ENCODE assay signal across 8 mouse cellular contexts in the genomic region with DNA sequence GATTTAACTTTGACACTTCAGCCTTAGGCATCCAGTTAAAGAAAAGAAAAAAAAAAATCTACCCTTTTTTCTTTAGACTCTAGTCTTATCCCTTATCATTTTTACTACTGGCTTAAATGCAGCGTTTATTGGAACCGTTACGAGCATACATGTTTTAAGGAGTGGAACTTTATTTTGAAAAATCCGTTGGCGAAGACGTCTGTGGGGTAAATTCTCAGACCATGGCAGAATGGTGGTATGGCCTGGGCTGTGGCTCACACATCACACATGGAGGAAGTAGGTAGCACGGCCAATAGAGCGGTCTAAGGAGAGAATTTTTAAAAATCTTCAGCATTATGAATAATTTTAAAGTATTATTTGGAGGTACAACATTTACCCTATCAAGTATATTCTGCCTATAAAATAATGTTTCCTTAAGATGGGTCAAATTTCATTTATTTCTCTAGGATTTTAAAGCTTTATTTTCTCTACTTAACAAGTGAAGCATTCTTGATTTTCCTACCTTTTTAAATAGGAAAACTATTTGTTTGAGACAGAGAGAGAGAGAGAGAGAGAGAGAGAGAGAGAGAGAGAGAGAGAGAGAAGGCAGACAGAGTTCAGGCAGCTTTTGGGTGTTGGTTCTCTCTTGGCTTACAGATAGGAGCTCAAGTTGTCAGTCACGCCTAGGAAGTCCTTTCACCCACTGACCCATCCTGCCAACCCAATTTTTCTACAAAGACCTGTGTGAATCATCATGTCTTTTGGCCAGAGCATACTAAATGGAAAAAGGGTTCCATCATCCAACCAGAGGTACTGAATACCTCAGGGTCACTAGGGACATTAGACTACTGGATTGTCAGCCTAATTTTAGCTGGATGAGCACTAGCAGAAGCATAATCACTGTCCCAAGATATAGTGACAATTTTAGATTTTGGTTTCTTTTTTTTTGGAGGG. TPM values are rescaled to one million over a fixed set of nuclear protein-coding genes. Genes with fewer than 3 reads are reported as not detected.
DNase-seq lines count a peak whose midpoint lies in the region; ATAC-seq and TF ChIP-seq lines count a peak whose summit lies in the region.

No protein-coding gene starts in this region.

- no peak for TF ChIP-seq CTCF in G1E (IDR thresholded peaks at IDR 0.05; ENCODE audit: low read depth, low read length)
- TF ChIP-seq CTCF in liver, postnatal 0 days (IDR thresholded peaks at IDR 0.05; ENCODE audit: low read depth): no peak

- H3K9ac ChIP-seq in heart, embryonic 11.5 days (ENCODE audit: low read depth, low read length): peak overlapping the region; percentile 98
- H3K9ac ChIP-seq in heart, embryonic 16.5 days (ENCODE audit: low read length): peak overlapping the region; percentile 79
- peak overlapping the region; percentile 82 for H3K9ac ChIP-seq in liver, postnatal 0 days (replicated peaks)

- ATAC-seq in heart, embryonic 11.5 days (replicated peaks; ENCODE audit: insufficient number of reproducible peaks, low FRiP score, low TSS enrichment): no peak
- no peak for ATAC-seq in G1E (ENCODE audit: extremely low read depth, insufficient number of reproducible peaks, low FRiP score, poor library complexity, severe bottlenecking)
- no peak for ATAC-seq in heart, embryonic 16.5 days (replicated peaks; ENCODE audit: extremely low read depth, insufficient read depth, low FRiP score)
- ATAC-seq in liver, postnatal 0 days: no peak

- peaks cover 7% of the 10 kb centered on the region for H3K4me1 ChIP-seq in heart, embryonic 11.5 days (ENCODE audit: control insufficient read depth, insufficient read depth, low read length)
- H3K4me1 ChIP-seq in G1E (ENCODE audit: insufficient read depth, low read depth, low read length): peaks cover 39% of the 10 kb centered on the region
- peaks cover 23% of the 10 kb centered on the region for H3K4me1 ChIP-seq in heart, embryonic 16.5 days (ENCODE audit: control insufficient read depth, insufficient read depth, low read length)
- peaks cover 18% of the 10 kb centered on the region for H3K4me1 ChIP-seq in liver, postnatal 0 days (ENCODE audit: insufficient read depth)

- peak overlapping the region; percentile 77 for H3K4me2 ChIP-seq in heart, embryonic 11.5 days
- H3K4me2 ChIP-seq in heart, embryonic 16.5 days (ENCODE audit: low read depth, low read length): peak overlapping the region; percentile 61
- peak overlapping the region; percentile 91 for H3K4me2 ChIP-seq in liver, postnatal 0 days (ENCODE audit: low read depth, low read length)

- DNase-seq in heart, adult 9 months (ENCODE audit: low spot score in 2 of 2): no peak
- DNase-seq in G1E (ENCODE audit: low spot score): no peak
- no peak for DNase-seq in liver, postnatal 0 days
- no peak for DNase-seq in right cerebral cortex, postnatal 25 days
- no peak for DNase-seq in spleen, adult 18-20 months
- no peak for DNase-seq in ovary, adult 18-20 months (ENCODE audit: low spot score)

- H3K4me3 ChIP-seq in heart, embryonic 11.5 days (ENCODE audit: low read depth, low read length): peak overlapping the region; percentile 97
- H3K4me3 ChIP-seq in G1E (ENCODE audit: low read depth, low read length): peak overlapping the region; percentile 90; the same call in 1 of the 2 replicates
- H3K4me3 ChIP-seq in heart, embryonic 16.5 days (ENCODE audit: low read length): peak overlapping the region; percentile 95
- H3K4me3 ChIP-seq in liver, postnatal 0 days (ENCODE audit: low read depth, low read length): peak overlapping the region; percentile 90

- no peaks in the 10 kb centered on the region for H3K9me3 ChIP-seq in heart, embryonic 11.5 days (replicated peaks; ENCODE audit: control insufficient read depth, low read length)
- H3K9me3 ChIP-seq in G1E (replicated peaks): no peaks in the 10 kb centered on the region
- H3K9me3 ChIP-seq in heart, embryonic 16.5 days (replicated peaks; ENCODE audit: control insufficient read depth, low read length): no peaks in the 10 kb centered on the region
- no peaks in the 10 kb centered on the region for H3K9me3 ChIP-seq in liver, postnatal 0 days (ENCODE audit: low read length)

- 28% methylated on average over 9 of the region's 9 CpGs for WGBS in heart, embryonic 11.5 days (ENCODE audit: insufficient replicate concordance)
- WGBS in heart, embryonic 16.5 days: 22% methylated on average over 9 of the region's 9 CpGs
- WGBS in liver, postnatal 0 days (ENCODE audit: insufficient replicate concordance): 19% methylated on average over 9 of the region's 9 CpGs

- no peaks in the 10 kb centered on the region for H3K36me3 ChIP-seq in heart, embryonic 11.5 days (ENCODE audit: control insufficient read depth, insufficient read depth, low read length)
- H3K36me3 ChIP-seq in G1E (replicated peaks): peaks cover 16% of the 10 kb centered on the region
- 0 out of 2 replicates have a peak, but pooled peaks cover 3% of the 10 kb centered on the region for H3K36me3 ChIP-seq in heart, embryonic 16.5 days (ENCODE audit: control insufficient read depth, insufficient read depth)
- H3K36me3 ChIP-seq in liver, postnatal 0 days (replicated peaks; ENCODE audit: insufficient read depth, low read length): peaks cover 4% of the 10 kb centered on the region; the same call in 1 of the 2 replicates

- H3K27me3 ChIP-seq in heart, embryonic 11.5 days (ENCODE audit: control insufficient read depth, insufficient read depth, low read length): no peaks in the 10 kb centered on the region
- no peaks in the 10 kb centered on the region for H3K27me3 ChIP-seq in G1E (ENCODE audit: insufficient read depth, low read length)
- H3K27me3 ChIP-seq in heart, embryonic 16.5 days (ENCODE audit: control insufficient read depth, insufficient read depth, low read length): no peaks in the 10 kb centered on the region
- H3K27me3 ChIP-seq in liver, postnatal 0 days (ENCODE audit: insufficient read depth, low read length): no peaks in the 10 kb centered on the region

- peak overlapping the region; percentile 99 for H3K27ac ChIP-seq in heart, embryonic 11.5 days (ENCODE audit: low read depth, low read length)
- peak overlapping the region; percentile 99 for H3K27ac ChIP-seq in heart, embryonic 16.5 days (ENCODE audit: low read length)
- H3K27ac ChIP-seq in liver, postnatal 0 days (ENCODE audit: low read depth): peak overlapping the region; percentile 94

- TF ChIP-seq EP300 in liver, postnatal 0 days (IDR thresholded peaks at IDR 0.05; ENCODE audit: low read depth): no peak

RNA-seq across cellular contexts. Expression of a gene that starts 1.7 kb away (rescaled TPM):
- 29.2 and 31.0 TPM in 2 replicates for polyA plus RNA-seq in heart, embryonic 11.5 days (2014; fragmentation: Nextera tagmentation; extraction: Ambion mirVana)
- total RNA-seq in G1E (2014; fragmentation: Nextera tagmentation): 61.0 and 70.6 TPM in 2 replicates
- 32.6 and 38.0 TPM in 2 replicates for total RNA-seq in G1E (2017)
- polyA plus RNA-seq in G1E (2012): 30.7 and 32.5 TPM in 2 replicates
- 21.7 and 22.7 TPM in 2 replicates for polyA plus RNA-seq in heart, embryonic 16.5 days (2015; fragmentation: Nextera tagmentation; extraction: Ambion mirVana)
- polyA plus RNA-seq in liver, postnatal 0 days (2015; fragmentation: Nextera tagmentation; extraction: Ambion mirVana): 11.3 and 13.4 TPM in 2 replicates

RNA-seq across cellular contexts. Expression of a gene that starts 10.5 kb away (rescaled TPM):
- polyA plus RNA-seq in heart, embryonic 11.5 days (2014; fragmentation: Nextera tagmentation; extraction: Ambion mirVana): 26.6 and 30.4 TPM in 2 replicates
- 30.0 and 30.7 TPM in 2 replicates for total RNA-seq in G1E (2014; fragmentation: Nextera tagmentation)
- total RNA-seq in G1E (2017): 44.7 and 51.0 TPM in 2 replicates
- polyA plus RNA-seq in G1E (2012): 0.98 and 1.1 TPM in 2 replicates
- polyA plus RNA-seq in heart, embryonic 16.5 days (2015; fragmentation: Nextera tagmentation; extraction: Ambion mirVana): 17.9 and 19.5 TPM in 2 replicates
- 31.7 and 32.1 TPM in 2 replicates for polyA plus RNA-seq in liver, postnatal 0 days (2015; fragmentation: Nextera tagmentation; extraction: Ambion mirVana)

RNA-seq across cellular contexts. Expression of a gene that starts 17.2 kb away (rescaled TPM):
- polyA plus RNA-seq in heart, embryonic 11.5 days (2014; fragmentation: Nextera tagmentation; extraction: Ambion mirVana): 8.5 and 13.8 TPM in 2 replicates
- total RNA-seq in G1E (2014; fragmentation: Nextera tagmentation): 13.1 TPM in 1 of 2 replicates, not detected in the other
- 0.29 and 0.44 TPM in 2 replicates for total RNA-seq in G1E (2017)
- 0.07 and 0.16 TPM in 2 replicates for polyA plus RNA-seq in G1E (2012)
- 2.4 and 2.6 TPM in 2 replicates for polyA plus RNA-seq in heart, embryonic 16.5 days (2015; fragmentation: Nextera tagmentation; extraction: Ambion mirVana)
- polyA plus RNA-seq in liver, postnatal 0 days (2015; fragmentation: Nextera tagmentation; extraction: Ambion mirVana): 18.4 and 20.9 TPM in 2 replicates

RNA-seq across cellular contexts. Expression of a gene that starts 26.8 kb away (rescaled TPM):
- polyA plus RNA-seq in heart, embryonic 11.5 days (2014; fragmentation: Nextera tagmentation; extraction: Ambion mirVana): 6.6 and 6.9 TPM in 2 replicates
- total RNA-seq in G1E (2014; fragmentation: Nextera tagmentation): not detected in 2 replicates
- not detected in 2 replicates for total RNA-seq in G1E (2017)
- polyA plus RNA-seq in G1E (2012): not detected in 2 replicates
- 3.6 and 5.1 TPM in 2 replicates for polyA plus RNA-seq in heart, embryonic 16.5 days (2015; fragmentation: Nextera tagmentation; extraction: Ambion mirVana)
- polyA plus RNA-seq in liver, postnatal 0 days (2015; fragmentation: Nextera tagmentation; extraction: Ambion mirVana): 1.2 and 1.3 TPM in 2 replicates

RNA-seq across cellular contexts. Expression of a gene that starts 37.7 kb away (rescaled TPM):
- 144 and 175 TPM in 2 replicates for polyA plus RNA-seq in heart, embryonic 11.5 days (2014; fragmentation: Nextera tagmentation; extraction: Ambion mirVana)
- total RNA-seq in G1E (2014; fragmentation: Nextera tagmentation): 96.2 and 113 TPM in 2 replicates
- 66.2 and 68.9 TPM in 2 replicates for total RNA-seq in G1E (2017)
- polyA plus RNA-seq in G1E (2012): 3.9 and 4.0 TPM in 2 replicates
- 180 and 182 TPM in 2 replicates for polyA plus RNA-seq in heart, embryonic 16.5 days (2015; fragmentation: Nextera tagmentation; extraction: Ambion mirVana)
- 55.9 and 60.6 TPM in 2 replicates for polyA plus RNA-seq in liver, postnatal 0 days (2015; fragmentation: Nextera tagmentation; extraction: Ambion mirVana)
